Mouse (Mus musculus): Measurements from ENCODE around the gene Txk. TPM values are rescaled to one million over a fixed set of nuclear protein-coding genes. Genes with fewer than 3 reads are reported as not detected.
A peak's percentile ranks its signal among the peaks of the same experiment; 100 is the strongest.

Txk gene
- total RNA-seq, 2 experiments from 2014 or later, result 0.08 to 0.57 TPM

DNA sequence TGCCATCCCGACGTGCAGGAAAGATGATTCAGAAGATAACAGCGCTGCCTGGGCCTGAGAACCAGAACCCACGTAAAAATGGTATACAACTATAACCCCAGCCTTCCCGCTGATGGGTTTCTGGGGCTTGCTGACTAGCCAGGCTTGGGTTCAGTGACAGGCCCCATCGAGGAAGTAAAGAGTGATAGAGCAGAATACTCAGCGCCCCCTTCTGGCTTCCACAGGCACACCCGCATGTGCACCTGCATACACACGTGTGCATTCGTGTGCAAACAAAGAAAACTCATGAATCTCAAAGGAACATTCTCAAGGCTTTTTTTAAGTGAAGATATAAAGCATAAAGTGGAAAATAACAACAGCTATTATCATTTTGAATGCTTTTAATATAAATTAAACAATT lies 106.4 kb downstream of the Txk start:
- ATAC-seq (replicated peaks; ENCODE audit: poor library complexity), result peak; percentile 62

Other genes starting within 250 kb of the Txk start
- not detected in 2 replicates for gene Corin, start 248.3 kb downstream of the Txk start, total RNA-seq (2015)
- gene Corin, start 248.3 kb downstream of the Txk start, total RNA-seq (2017), result not detected in 2 replicates
- 15.3 and 21.6 TPM in 2 replicates for gene Nfxl1, start 193.1 kb downstream of the Txk start, total RNA-seq (2015)
- 13.0 and 25.4 TPM in 2 replicates for gene Nfxl1, start 193.1 kb downstream of the Txk start, total RNA-seq (2017)
- not detected in 2 replicates for gene Zar1, start 171.5 kb downstream of the Txk start, total RNA-seq (2015)
- not detected in 2 replicates for gene Zar1, start 171.5 kb downstream of the Txk start, total RNA-seq (2017)
- gene Gm5868, start 165.2 kb downstream of the Txk start, total RNA-seq (2015), result not detected in 2 replicates
- gene Gm5868, start 165.2 kb downstream of the Txk start, total RNA-seq (2017), result not detected in 2 replicates
- not detected in 2 replicates for gene Cnga1, start 108.5 kb downstream of the Txk start, total RNA-seq (2015)
- not detected in 2 replicates for gene Cnga1, start 108.5 kb downstream of the Txk start, total RNA-seq (2017)
- gene Nipal1, start 105.0 kb downstream of the Txk start, total RNA-seq (2015), result not detected in 2 replicates
- gene Nipal1, start 105.0 kb downstream of the Txk start, total RNA-seq (2017), result 1.3 TPM in 1 of 2 replicates, not detected in the other
- 23.4 and 23.5 TPM in 2 replicates for gene Tec, start 115.7 kb upstream of the Txk start, total RNA-seq (2015)
- 33.4 and 42.2 TPM in 2 replicates for gene Tec, start 115.7 kb upstream of the Txk start, total RNA-seq (2017)
- 43.2 and 48.5 TPM in 2 replicates for gene Slain2, start 161.5 kb upstream of the Txk start, total RNA-seq (2015)
- gene Slain2, start 161.5 kb upstream of the Txk start, total RNA-seq (2017), result 48.0 and 58.0 TPM in 2 replicates
- not detected in 2 replicates for gene Gm10135, start 221.9 kb upstream of the Txk start, total RNA-seq (2015)
- 1.3 and 4.6 TPM in 2 replicates for gene Gm10135, start 221.9 kb upstream of the Txk start, total RNA-seq (2017)